Mouse (Mus musculus) thymus, postnatal 4 days (tissue): Measurements from ENCODE around the gene Sde2.
"Not testable (repeated sequence)": the region's sequence is repeated elsewhere in the genome, so short reads cannot be mapped to it uniquely, and the experiment has no call there.

Experiments
- DNase-seq: peaks from one replicate; pipeline ENCODE4 v3.0.0; 2021

Gene Sde2

GRCm38 (mm10) chr1:180835273-180836015, 15.5 kb upstream of the Sde2 start:
- no peak for DNase-seq

GRCm38 (mm10) chr1:180836467-180836866, 14.5 kb upstream of the Sde2 start:
- DNase-seq = not testable (repeated sequence)

- DNase-seq = no peak
Observed at GRCm38 (mm10) chr1:180837186-180837585, 13.7 kb upstream of the Sde2 start.

GRCm38 (mm10) chr1:180838014-180838413, 12.9 kb upstream of the Sde2 start:
- DNase-seq = no peak

- no peak for DNase-seq
Observed at GRCm38 (mm10) chr1:180839201-180839910, 11.6 kb upstream of the Sde2 start.

GRCm38 (mm10) chr1:180841561-180842300, 9.2 kb upstream of the Sde2 start:
- no peak for DNase-seq

- DNase-seq = peak; percentile 68
Observed at GRCm38 (mm10) chr1:180848114-180848510, 2.8 kb upstream of the Sde2 start.

- peak; percentile 69 for DNase-seq
Observed at GRCm38 (mm10) chr1:180848511-180849241, 2.3 kb upstream of the Sde2 start.

GRCm38 (mm10) chr1:180849701-180850301, 1.1 kb upstream of the Sde2 start:
- DNase-seq = peak; percentile 41

GRCm38 (mm10) chr1:180858763-180859162, 7.8 kb downstream of the Sde2 start:
- DNase-seq = no peak

GRCm38 (mm10) chr1:180860030-180860429, 9.1 kb downstream of the Sde2 start:
- no peak for DNase-seq

GRCm38 (mm10) chr1:180863606-180864005, 12.7 kb downstream of the Sde2 start:
- no peak for DNase-seq

- DNase-seq = no peak
Observed at GRCm38 (mm10) chr1:180866001-180866400, 15.1 kb downstream of the Sde2 start.

GRCm38 (mm10) chr1:180870122-180870650, 19.3 kb downstream of the Sde2 start:
- no peak for DNase-seq

GRCm38 (mm10) chr1:180873861-180874484, 23.0 kb downstream of the Sde2 start:
- peak; percentile 88 for DNase-seq

- DNase-seq = peak; percentile 29
Observed at GRCm38 (mm10) chr1:180874615-180875014, 23.7 kb downstream of the Sde2 start.

- DNase-seq = peak; percentile 65
Observed at GRCm38 (mm10) chr1:180875126-180875525, 24.2 kb downstream of the Sde2 start.

- no peak for DNase-seq
Observed at GRCm38 (mm10) chr1:180877466-180877865, 26.5 kb downstream of the Sde2 start.

- DNase-seq = no peak
Observed at GRCm38 (mm10) chr1:180881768-180882167, 30.8 kb downstream of the Sde2 start.

- peak; percentile 45 for DNase-seq
Observed at GRCm38 (mm10) chr1:180883731-180884130, 32.8 kb downstream of the Sde2 start.

- DNase-seq = peak; percentile 67
Observed at GRCm38 (mm10) chr1:180884484-180884883, 33.6 kb downstream of the Sde2 start.
